Mouse (Mus musculus): ENCODE measurements around the gene Uaca. TPM values are rescaled to one million over a fixed set of nuclear protein-coding genes. Genes with fewer than 3 reads are reported as not detected.

The Uaca gene
- polyA plus RNA-seq, 1 experiment, result 1.0 TPM

DNA sequence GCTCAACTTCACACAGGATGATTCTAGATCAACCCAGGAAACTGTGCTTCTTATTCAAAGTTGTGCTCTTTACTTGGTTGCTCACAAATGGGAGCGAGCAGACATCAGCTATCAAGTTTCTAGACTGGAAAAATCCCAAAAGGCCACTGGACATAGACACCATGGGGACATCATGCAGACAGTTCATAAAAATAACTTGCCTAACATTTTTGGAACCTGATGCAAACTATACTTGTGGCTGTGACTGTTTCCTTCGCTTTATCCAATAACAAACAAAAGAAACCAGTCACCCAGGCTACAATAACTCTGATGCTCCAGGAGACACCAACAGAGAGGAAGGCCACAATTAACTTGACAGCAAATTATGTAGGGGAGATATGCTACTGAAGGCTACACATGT lies 4.1 kb upstream of the Uaca start:
- TF ChIP-seq CTCF (IDR thresholded peaks at IDR 0.05; ENCODE audit: extremely low read depth, insufficient read depth, insufficient read length, insufficient replicate concordance) (no peak), POLR2A (IDR thresholded peaks at IDR 0.05; ENCODE audit: low read depth, low read length) (no peak)
- no peak for DNase-seq (ENCODE audit: low read depth in 1 of 2, low spot score in 2 of 2)
- Histone ChIP-seq H3K36me3 (ENCODE audit: control insufficient read depth, insufficient read depth, low read length) (no peaks in the 10 kb centered on the region), H3K27me3 (ENCODE audit: control insufficient read depth, insufficient read depth, low read length) (peaks cover 7% of the 10 kb centered on the region), H3K4me3 (ENCODE audit: extremely low read depth, insufficient read depth, insufficient read length) (no peak overlapping the region), H3K4me1 (ENCODE audit: control insufficient read depth, insufficient read depth, insufficient read length) (peaks cover 8% of the 10 kb centered on the region), H3K27ac (ENCODE audit: insufficient read depth, low read length) (no peak overlapping the region)
- WGBS, result 83% methylated on average over 2 of the region's 2 CpGs

DNA sequence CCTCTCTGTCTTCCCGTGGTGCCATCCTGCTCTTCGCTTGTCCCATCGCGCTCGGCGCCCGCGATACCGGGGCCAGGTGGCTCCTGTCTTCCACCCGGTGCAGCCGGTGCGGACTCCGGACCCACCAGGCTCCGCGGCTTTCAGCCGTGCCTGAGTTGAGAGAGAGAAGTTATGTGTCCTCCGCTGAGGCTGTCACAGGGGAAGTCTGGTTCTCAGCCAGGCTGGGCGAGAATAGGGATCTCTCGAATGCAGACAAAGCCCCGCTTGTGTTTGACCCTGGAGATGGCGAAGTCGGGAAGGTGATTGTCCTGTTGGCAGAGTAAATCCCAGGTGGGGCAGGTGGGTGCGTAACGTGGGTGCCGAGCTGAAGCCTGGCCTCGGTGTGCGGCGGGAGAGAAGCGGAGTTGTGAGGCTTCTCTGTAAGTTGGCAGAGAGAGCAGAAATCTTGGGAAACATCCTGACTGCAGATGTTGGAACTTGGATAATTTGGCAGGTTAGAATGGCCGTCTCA lies 554 bp downstream of the Uaca start:
- Histone ChIP-seq H3K36me3 (ENCODE audit: control insufficient read depth, insufficient read depth, low read length) (no peaks in the 10 kb centered on the region), H3K4me3 (ENCODE audit: extremely low read depth, insufficient read depth, insufficient read length) (peak overlapping the region; percentile 61), H3K4me1 (ENCODE audit: control insufficient read depth, insufficient read depth, insufficient read length) (peaks cover 8% of the 10 kb centered on the region), H3K27me3 (ENCODE audit: control insufficient read depth, insufficient read depth, low read length) (peaks cover 7% of the 10 kb centered on the region), H3K27ac (ENCODE audit: insufficient read depth, low read length) (no peak overlapping the region)
- DNase-seq (ENCODE audit: low read depth in 1 of 2, low spot score in 2 of 2), result peak in 1 of 2 experiments; percentile 10
- 2% methylated on average over 30 of the region's 30 CpGs for WGBS
- TF ChIP-seq CTCF (IDR thresholded peaks at IDR 0.05; ENCODE audit: extremely low read depth, insufficient read depth, insufficient read length, insufficient replicate concordance) (no peak), POLR2A (IDR thresholded peaks at IDR 0.05; ENCODE audit: low read depth, low read length) (no peak)

DNA sequence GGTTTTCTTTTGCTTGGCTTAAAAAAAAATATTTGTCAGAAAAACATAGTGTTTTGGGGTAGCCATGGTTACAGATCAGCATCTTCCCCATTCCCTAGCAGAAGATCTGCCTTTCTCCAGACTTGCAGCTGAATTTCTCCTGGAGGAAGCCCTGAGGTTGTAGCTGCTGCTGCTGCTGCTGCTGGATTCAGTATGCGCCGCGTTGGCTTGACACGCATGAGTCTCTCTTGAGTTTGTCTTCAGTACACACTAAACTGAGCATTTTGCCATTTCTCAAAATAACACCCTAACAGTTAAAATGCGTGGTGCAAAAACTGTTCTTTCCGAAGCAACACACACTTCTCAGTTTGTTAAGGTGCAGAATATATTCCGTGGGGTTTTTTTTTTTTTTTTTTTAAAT lies 1.7 kb downstream of the Uaca start:
- peaks cover 7% of the 10 kb centered on the region for H3K27me3 ChIP-seq (ENCODE audit: control insufficient read depth, insufficient read depth, low read length)
- whole genome bisulfite sequencing, result 67% methylated on average over 7 of the region's 7 CpGs
- H3K4me3 ChIP-seq (ENCODE audit: extremely low read depth, insufficient read depth, insufficient read length), result no peak overlapping the region

DNA sequence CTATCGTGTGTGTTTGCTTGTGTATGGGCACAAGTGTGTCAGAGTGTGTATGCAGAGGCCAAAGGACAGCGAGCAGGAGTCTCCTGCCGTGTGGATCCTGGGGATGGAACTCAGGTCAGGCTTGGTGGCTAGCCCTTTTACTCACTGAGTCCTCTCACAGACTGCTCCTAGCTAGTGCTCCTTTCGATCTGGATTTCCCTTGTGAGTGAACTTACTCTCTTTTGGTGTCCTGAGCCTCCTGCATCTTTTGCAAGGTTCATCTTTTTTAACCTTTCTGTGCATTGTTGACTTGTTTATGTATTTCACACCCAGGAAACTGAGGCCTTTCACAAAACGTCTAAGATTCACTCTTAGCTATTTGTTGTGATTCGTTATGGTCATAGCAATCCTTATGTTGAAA lies 2.8 kb downstream of the Uaca start:
- H3K4me1 ChIP-seq (ENCODE audit: control insufficient read depth, insufficient read depth, insufficient read length), result peaks cover 8% of the 10 kb centered on the region
- H3K4me3 ChIP-seq (ENCODE audit: extremely low read depth, insufficient read depth, insufficient read length), result no peak overlapping the region
- no peak overlapping the region for H3K27ac ChIP-seq (ENCODE audit: insufficient read depth, low read length)
- H3K27me3 ChIP-seq (ENCODE audit: control insufficient read depth, insufficient read depth, low read length), result peaks cover 7% of the 10 kb centered on the region
- no peak for TF ChIP-seq POLR2A (IDR thresholded peaks at IDR 0.05; ENCODE audit: low read depth, low read length)
- TF ChIP-seq CTCF (IDR thresholded peaks at IDR 0.05; ENCODE audit: extremely low read depth, insufficient read depth, insufficient read length, insufficient replicate concordance), result no peak
- no peaks in the 10 kb centered on the region for H3K36me3 ChIP-seq (ENCODE audit: control insufficient read depth, insufficient read depth, low read length)
- 90% methylated on average over 6 of the region's 6 CpGs for WGBS
- no peak for DNase-seq (ENCODE audit: low read depth in 1 of 2, low spot score in 2 of 2)

More for the DNA sequence above, 1.7 kb downstream of the Uaca start:
- no peak for DNase-seq (ENCODE audit: low read depth in 1 of 2, low spot score in 2 of 2)
- Histone ChIP-seq H3K4me1 (ENCODE audit: control insufficient read depth, insufficient read depth, insufficient read length) (peaks cover 8% of the 10 kb centered on the region), H3K27ac (ENCODE audit: insufficient read depth, low read length) (no peak overlapping the region), H3K36me3 (ENCODE audit: control insufficient read depth, insufficient read depth, low read length) (no peaks in the 10 kb centered on the region)
- TF ChIP-seq POLR2A (IDR thresholded peaks at IDR 0.05; ENCODE audit: low read depth, low read length) (no peak), CTCF (IDR thresholded peaks at IDR 0.05; ENCODE audit: extremely low read depth, insufficient read depth, insufficient read length, insufficient replicate concordance) (no peak)

DNA sequence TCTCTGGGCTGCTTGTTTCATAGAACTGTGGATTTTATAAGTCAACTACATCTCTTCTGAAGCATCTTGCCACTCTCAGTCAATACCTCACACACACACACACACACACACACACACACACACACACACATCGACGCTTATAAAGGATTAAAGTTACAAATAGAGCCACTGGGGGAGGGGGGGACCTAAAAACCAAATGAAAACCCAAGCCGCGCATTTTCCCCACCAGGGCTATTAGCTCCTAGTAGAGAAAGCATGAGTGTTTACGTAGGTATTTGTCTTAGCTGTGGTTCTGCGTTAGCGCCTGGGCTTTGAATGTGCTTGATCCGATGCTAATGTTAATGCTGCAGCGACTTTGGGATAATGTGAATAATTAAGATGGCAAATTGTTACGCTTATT lies 4.7 kb downstream of the Uaca start:
- H3K36me3 ChIP-seq (ENCODE audit: control insufficient read depth, insufficient read depth, low read length), result no peaks in the 10 kb centered on the region
- H3K27ac ChIP-seq (ENCODE audit: insufficient read depth, low read length), result no peak overlapping the region
- peaks cover 7% of the 10 kb centered on the region for H3K27me3 ChIP-seq (ENCODE audit: control insufficient read depth, insufficient read depth, low read length)
- no peak for DNase-seq (ENCODE audit: low read depth in 1 of 2, low spot score in 2 of 2)
- 91% methylated on average over 10 of the region's 10 CpGs for WGBS
- peaks cover 8% of the 10 kb centered on the region for H3K4me1 ChIP-seq (ENCODE audit: control insufficient read depth, insufficient read depth, insufficient read length)
- no peak overlapping the region for H3K4me3 ChIP-seq (ENCODE audit: extremely low read depth, insufficient read depth, insufficient read length)
- TF ChIP-seq POLR2A (IDR thresholded peaks at IDR 0.05; ENCODE audit: low read depth, low read length) (no peak), CTCF (IDR thresholded peaks at IDR 0.05; ENCODE audit: extremely low read depth, insufficient read depth, insufficient read length, insufficient replicate concordance) (no peak)

DNA sequence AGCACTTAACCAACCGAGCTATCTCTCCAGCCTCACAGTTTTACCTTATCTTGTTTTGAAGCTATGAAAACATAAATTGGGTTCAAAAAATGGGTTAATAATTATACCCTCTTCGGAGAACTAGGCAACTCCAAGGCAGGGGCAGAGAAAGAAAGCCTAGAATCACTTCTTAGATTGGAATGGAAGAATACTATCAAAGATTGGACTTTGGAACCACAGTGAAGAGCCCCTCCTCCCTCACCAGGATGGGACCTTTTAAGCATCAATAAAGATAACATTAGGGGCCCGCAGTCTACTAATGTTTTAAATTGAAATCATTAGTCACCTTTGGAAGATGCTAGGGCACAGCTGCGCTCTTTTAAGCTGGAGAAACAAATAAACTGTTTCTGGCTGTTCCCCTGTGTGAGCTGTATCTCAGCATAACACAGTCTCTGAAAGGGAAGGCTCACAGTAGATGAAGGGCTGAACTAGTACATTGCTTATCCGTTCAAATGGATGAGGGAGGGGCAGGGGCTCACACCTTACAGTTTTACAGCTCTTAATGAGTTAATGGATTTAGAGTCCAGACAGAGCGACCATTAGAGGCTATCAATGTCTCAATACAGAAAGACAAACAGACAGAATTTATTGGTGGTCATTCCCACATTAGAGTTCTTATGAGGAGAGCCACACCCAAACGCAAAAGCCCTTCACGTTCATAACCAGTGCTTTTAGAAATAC lies 6.5 kb downstream of the Uaca start:
- Histone ChIP-seq H3K36me3 (ENCODE audit: control insufficient read depth, insufficient read depth, low read length) (no peaks in the 10 kb centered on the region), H3K27me3 (ENCODE audit: control insufficient read depth, insufficient read depth, low read length) (no peaks in the 10 kb centered on the region; the same call in 1 of the 2 replicates), H3K4me1 (ENCODE audit: control insufficient read depth, insufficient read depth, insufficient read length) (no peaks in the 10 kb centered on the region), H3K4me3 (ENCODE audit: extremely low read depth, insufficient read depth, insufficient read length) (no peak overlapping the region), H3K27ac (ENCODE audit: insufficient read depth, low read length) (no peak overlapping the region)
- TF ChIP-seq CTCF (IDR thresholded peaks at IDR 0.05; ENCODE audit: extremely low read depth, insufficient read depth, insufficient read length, insufficient replicate concordance) (no peak), POLR2A (IDR thresholded peaks at IDR 0.05; ENCODE audit: low read depth, low read length) (no peak)
- 88% methylated on average over 8 of the region's 8 CpGs for WGBS
- no peak for DNase-seq (ENCODE audit: low read depth in 1 of 2, low spot score in 2 of 2)

DNA sequence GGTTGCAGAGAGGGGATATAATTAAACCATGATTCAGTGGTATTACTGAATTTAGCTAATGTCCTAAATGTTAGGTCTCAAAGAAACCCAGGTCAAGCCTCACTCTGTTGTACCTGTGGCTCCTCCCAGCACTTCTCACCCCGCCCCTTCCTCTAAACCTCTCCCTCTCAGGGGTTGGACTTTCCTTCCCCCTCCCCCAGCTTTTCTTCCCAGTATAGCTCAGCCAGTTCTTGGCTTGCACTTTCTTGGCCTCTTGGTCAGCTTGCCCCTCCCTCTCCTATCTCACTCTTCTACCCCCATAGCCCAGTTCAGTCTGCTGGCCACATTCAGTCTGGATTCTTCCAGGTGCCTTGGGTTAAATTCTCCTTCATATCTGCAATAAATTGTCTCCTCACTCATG lies 7.4 kb downstream of the Uaca start:
- Histone ChIP-seq H3K27ac (ENCODE audit: insufficient read depth, low read length) (no peak overlapping the region), H3K36me3 (ENCODE audit: control insufficient read depth, insufficient read depth, low read length) (no peaks in the 10 kb centered on the region), H3K27me3 (ENCODE audit: control insufficient read depth, insufficient read depth, low read length) (no peaks in the 10 kb centered on the region), H3K4me1 (ENCODE audit: control insufficient read depth, insufficient read depth, insufficient read length) (no peaks in the 10 kb centered on the region), H3K4me3 (ENCODE audit: extremely low read depth, insufficient read depth, insufficient read length) (no peak overlapping the region)
- TF ChIP-seq CTCF (IDR thresholded peaks at IDR 0.05; ENCODE audit: extremely low read depth, insufficient read depth, insufficient read length, insufficient replicate concordance) (no peak), POLR2A (IDR thresholded peaks at IDR 0.05; ENCODE audit: low read depth, low read length) (no peak)
- no peak for DNase-seq (ENCODE audit: low read depth in 1 of 2, low spot score in 2 of 2)
- 95% methylated on average over 1 of the region's 1 CpGs for WGBS
